Mouse (Mus musculus) spleen, adult 2 months (tissue): ENCODE results near the gene Prrt2. TPM values are rescaled to one million over a fixed set of nuclear protein-coding genes. Genes with fewer than 3 reads are reported as not detected.

Experiments
- DNase-seq, 2 experiments: peaks; one replicate each; pipeline versions ENCODE4 v3.0.0 to v3.0.0-alpha.2; 2012 to 2021; ENCODE audit warnings: low spot score in 2 of 2, low read depth in 1 of 2
- H3K27ac ChIP-seq: fragments of 200-500 bp; 2 replicates; pipeline ENCODE4 v1.5.1; 2012; ENCODE audit warnings: low read length, inconsistent platforms; ENCODE audit not compliant: insufficient read depth
- H3K27me3 ChIP-seq: fragments of 200-500 bp; 2 replicates; pipeline ENCODE4 v1.6.1; 2012; ENCODE audit warnings: mild to moderate bottlenecking, moderate library complexity, low read length, inconsistent platforms; ENCODE audit not compliant: control insufficient read depth, insufficient read depth
- H3K36me3 ChIP-seq: fragments of 200-500 bp; 2 replicates; pipeline ENCODE4 v1.6.1; 2012; ENCODE audit warnings: mild to moderate bottlenecking, low read length, inconsistent platforms; ENCODE audit not compliant: control insufficient read depth, insufficient read depth
- H3K4me1 ChIP-seq: fragments of 200-500 bp; 2 replicates; pipeline ENCODE4 v1.6.1; 2011; ENCODE audit warnings: inconsistent platforms; ENCODE audit not compliant: control insufficient read depth, insufficient read depth, insufficient read length
- H3K4me3 ChIP-seq: fragments of 200-500 bp; 2 replicates; pipeline ENCODE4 v1.5.1; 2011; ENCODE audit warnings: mild to moderate bottlenecking, inconsistent platforms; ENCODE audit not compliant: insufficient read depth, insufficient read length; ENCODE audit errors: extremely low read depth
- CTCF ChIP-seq: fragments of 200-500 bp; IDR thresholded peaks from 2 replicates; pipeline ENCODE4 v1.5.1; 2011; ENCODE audit warnings: mild to moderate bottlenecking, inconsistent platforms; ENCODE audit not compliant: insufficient read depth, insufficient read length, insufficient replicate concordance; ENCODE audit errors: extremely low read depth
- POLR2A ChIP-seq: fragments of 200-500 bp; IDR thresholded peaks from 2 replicates; pipeline ENCODE4 v1.6.1; 2011; ENCODE audit warnings: low read depth, low read length, inconsistent platforms
- WGBS: fragments of 180-500 bp; shearing (Covaris S2); methylation state at CpG from one replicate; pipeline ENCODE4 v1.1.7; 2018; 5-methylcytosine and 5-hydroxymethylcytosine counted together
- polyA plus RNA-seq: library from polyadenylated mRNA; depleted of rRNA; stranded (reverse); fragments of >200 nt; gene quantifications from 2 replicates; pipeline ENCODE4 v1.2.3, GENCODE M21; 2012

Prrt2 gene
- polyA plus RNA-seq, 1 experiment, result 5.8 TPM

- H3K27me3 ChIP-seq, result no peaks in the 10 kb centered on the region
- peaks cover 2% of the 10 kb centered on the region; the same call in 1 of the 2 replicates for H3K36me3 ChIP-seq
- H3K4me3 ChIP-seq, result peak overlapping the region; percentile 76
- TF ChIP-seq CTCF, result no peak
- peak; percentile 10; the same call in 1 of the 2 replicates for TF ChIP-seq POLR2A
- DNase-seq, result no peak
- H3K4me1 ChIP-seq, result peaks cover 16% of the 10 kb centered on the region
- WGBS, result under 1% methylated on average over 22 of the region's 22 CpGs
- H3K27ac ChIP-seq, result peak overlapping the region; percentile 93
Observed at GRCm38 (mm10) chr7:127016486-127016938, 4.5 kb downstream of the Prrt2 start.

- H3K4me1 ChIP-seq, result peaks cover 14% of the 10 kb centered on the region
- peaks cover 2% of the 10 kb centered on the region; the same call in 1 of the 2 replicates for H3K36me3 ChIP-seq
- peak within 1 kb of the TSS; percentile 93 for H3K27ac ChIP-seq
- DNase-seq, result no peak
- H3K4me3 ChIP-seq, result peak within 1 kb of the TSS; percentile 76
- TF ChIP-seq CTCF (no peak), POLR2A (no peak)
- no peaks in the 10 kb centered on the region for H3K27me3 ChIP-seq
Observed at GRCm38 (mm10) chr7:127016481-127016485, 4.7 kb downstream of the Prrt2 start, which contains the start of gene Pagr1b. TSS of gene Pagr1b (minus strand) at chr7:127016484.

GRCm38 (mm10) chr7:127016081-127016480, 4.9 kb downstream of the Prrt2 start:
- TF ChIP-seq CTCF (no peak), POLR2A (no peak)
- H3K27me3 ChIP-seq, result no peaks in the 10 kb centered on the region
- 15% methylated on average over 10 of the region's 10 CpGs for WGBS
- no peak for DNase-seq
- H3K27ac ChIP-seq, result peak overlapping the region; percentile 93
- peak overlapping the region; percentile 76 for H3K4me3 ChIP-seq
- H3K36me3 ChIP-seq, result peaks cover 2% of the 10 kb centered on the region; the same call in 1 of the 2 replicates
- peaks cover 12% of the 10 kb centered on the region for H3K4me1 ChIP-seq

GRCm38 (mm10) chr7:127014993-127015392, 6.0 kb downstream of the Prrt2 start:
- WGBS, result 92% methylated on average over 12 of the region's 12 CpGs
- peaks cover 2% of the 10 kb centered on the region; the same call in 1 of the 2 replicates for H3K36me3 ChIP-seq
- no peaks in the 10 kb centered on the region for H3K27me3 ChIP-seq
- TF ChIP-seq POLR2A (no peak), CTCF (no peak)
- H3K4me3 ChIP-seq, result no peak overlapping the region
- H3K27ac ChIP-seq, result no peak overlapping the region
- peaks cover 6% of the 10 kb centered on the region; the same call in 1 of the 2 replicates for H3K4me1 ChIP-seq
- DNase-seq, result no peak

GRCm38 (mm10) chr7:127014320-127014719, 6.7 kb downstream of the Prrt2 start, which contains the start of gene Mvp:
TSS of gene Mvp (minus strand) at chr7:127014621.
- Histone ChIP-seq H3K36me3 (peaks cover 2% of the 10 kb centered on the region; the same call in 1 of the 2 replicates), H3K4me1 (peaks cover 7% of the 10 kb centered on the region; the same call in 1 of the 2 replicates), H3K4me3 (peak within 1 kb of the TSS; percentile 72), H3K27me3 (no peaks in the 10 kb centered on the region), H3K27ac (peak within 1 kb of the TSS; percentile 89)
- 2% methylated on average over 11 of the region's 11 CpGs for WGBS
- peak; percentile 57 for DNase-seq
- TF ChIP-seq CTCF (no peak), POLR2A (no peak)

- no peaks in the 10 kb centered on the region for H3K27me3 ChIP-seq
- DNase-seq, result no peak
- TF ChIP-seq POLR2A, result no peak
- no peak for TF ChIP-seq CTCF
- no peak overlapping the region for H3K4me3 ChIP-seq
- peaks cover 16% of the 10 kb centered on the region; the same call in 1 of the 2 replicates for H3K4me1 ChIP-seq
- peaks cover 2% of the 10 kb centered on the region; the same call in 1 of the 2 replicates for H3K36me3 ChIP-seq
- 86% methylated on average over 6 of the region's 6 CpGs for WGBS
- H3K27ac ChIP-seq, result no peak overlapping the region
Observed at GRCm38 (mm10) chr7:127013385-127013784, 7.6 kb downstream of the Prrt2 start.

- H3K27ac ChIP-seq, result no peak overlapping the region
- no peak overlapping the region for H3K4me3 ChIP-seq
- peaks cover 2% of the 10 kb centered on the region; the same call in 1 of the 2 replicates for H3K36me3 ChIP-seq
- no peak for TF ChIP-seq POLR2A
- no peak for TF ChIP-seq CTCF
- no peaks in the 10 kb centered on the region for H3K27me3 ChIP-seq
- WGBS, result 92% methylated on average over 10 of the region's 10 CpGs
- no peak for DNase-seq
- peaks cover 18% of the 10 kb centered on the region; the same call in 1 of the 2 replicates for H3K4me1 ChIP-seq
Observed at GRCm38 (mm10) chr7:127012845-127013244, 8.2 kb downstream of the Prrt2 start.
